Mouse (Mus musculus) layer of hippocampus, adult 9-10 months (tissue): ENCODE measurements around the gene Gm45261.

Source experiments
- DNase-seq: peaks from one replicate; pipeline ENCODE4 v3.0.0; 2022; ENCODE audit warnings: low spot score

Gene Gm45261

GRCm38 (mm10) chr1:80461348-80461747 is at the start of gene Gm45261:
Gene Gm45261 (minus strand): TSS chr1:80461448.
- no peak for DNase-seq

- no peak for DNase-seq
These were observed 43.5 kb upstream of the Gm45261 start for GRCm38 (mm10) chr1:80504757-80505156.

DNA sequence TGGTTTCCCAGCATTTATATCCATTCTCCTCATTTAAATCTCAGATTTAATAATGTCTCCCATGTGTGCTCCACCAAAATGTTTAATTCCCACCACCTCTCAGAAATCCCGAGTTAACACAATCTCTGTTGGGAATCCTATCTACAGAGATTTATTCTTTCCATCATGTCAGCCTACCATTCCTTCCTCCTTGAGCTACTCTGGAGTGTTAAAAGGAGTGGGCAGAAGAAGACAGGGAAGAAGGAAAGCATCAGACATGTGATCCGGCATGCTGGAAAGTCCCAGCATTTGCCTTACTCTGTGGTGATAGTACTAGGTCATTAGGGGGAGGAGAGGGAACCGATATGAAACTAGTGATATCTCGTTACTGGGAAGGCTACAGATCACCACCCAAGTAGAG is 42.8 kb upstream of the Gm45261 start:
- DNase-seq, result no peak

DNA sequence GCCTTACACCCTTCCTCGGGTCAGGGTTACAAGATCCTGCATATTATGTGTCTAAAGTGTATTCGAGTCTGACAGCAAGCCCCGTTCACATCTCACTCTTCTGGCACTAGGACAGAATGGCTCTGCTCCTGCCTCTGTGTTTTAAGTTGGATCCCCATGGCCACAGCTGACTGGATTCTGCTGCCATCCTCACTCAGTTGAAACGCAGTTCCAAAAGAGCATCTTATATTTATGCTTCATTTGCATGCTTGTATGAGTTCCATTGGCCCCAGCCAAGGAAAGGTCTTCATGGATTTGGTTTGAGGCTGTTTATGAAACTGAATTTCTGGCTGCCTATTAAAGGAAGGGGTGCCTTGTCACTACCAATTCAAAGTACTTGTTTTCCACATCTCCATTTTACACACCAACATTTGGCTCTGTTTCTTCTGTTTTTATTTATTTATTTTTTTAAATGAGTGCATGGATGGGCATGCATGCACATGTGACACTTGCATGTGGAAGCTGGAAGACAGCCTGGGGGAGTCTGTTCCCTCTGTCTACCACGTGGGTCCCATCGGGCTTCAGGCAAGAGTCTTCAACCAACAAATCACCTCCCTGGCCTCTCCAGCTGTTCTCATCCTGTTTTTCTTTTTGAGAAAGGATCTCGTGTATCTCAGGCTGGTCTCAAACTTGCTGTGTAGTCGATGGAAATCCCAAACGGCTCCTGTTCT is 41.4 kb upstream of the Gm45261 start:
- no peak for DNase-seq

DNA sequence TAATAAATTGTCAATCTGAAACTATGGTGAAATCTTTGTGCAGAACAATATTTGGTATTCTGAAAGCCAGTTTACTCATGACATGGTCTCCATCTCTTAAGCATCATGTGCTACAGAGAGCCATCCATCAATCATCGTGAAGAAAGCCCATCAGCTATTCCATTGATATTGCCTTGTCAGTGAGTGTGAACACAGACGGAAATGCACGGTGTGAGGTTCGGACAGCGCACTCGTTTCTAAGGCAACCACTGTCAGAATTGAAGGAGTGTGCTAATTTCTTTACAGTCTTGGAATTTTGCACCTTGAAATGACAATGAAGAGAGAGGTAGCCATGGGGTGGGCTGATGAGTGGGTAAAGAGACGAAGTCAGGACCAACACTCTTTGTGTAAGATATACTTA is 38.0 kb upstream of the Gm45261 start:
- DNase-seq, result no peak

DNA sequence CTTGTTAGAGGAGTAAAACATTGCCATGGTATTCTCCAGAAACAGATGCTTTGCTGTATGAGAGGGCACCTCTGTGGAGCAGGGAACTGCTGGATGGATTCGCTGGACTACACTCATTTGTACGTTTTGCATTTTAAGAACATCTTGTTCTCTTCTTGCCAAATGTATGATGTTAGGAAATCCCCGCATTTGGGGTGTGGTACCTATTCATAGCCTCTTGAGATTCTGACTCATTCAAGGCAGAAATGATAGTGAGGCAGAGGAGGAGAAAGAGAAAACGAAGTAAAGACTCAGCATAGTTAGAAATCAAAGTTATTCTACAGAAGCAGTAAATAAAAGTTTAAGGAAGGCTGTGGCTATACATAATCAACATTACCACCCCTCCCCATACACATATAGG is 35.1 kb upstream of the Gm45261 start:
- DNase-seq, result no peak

DNA sequence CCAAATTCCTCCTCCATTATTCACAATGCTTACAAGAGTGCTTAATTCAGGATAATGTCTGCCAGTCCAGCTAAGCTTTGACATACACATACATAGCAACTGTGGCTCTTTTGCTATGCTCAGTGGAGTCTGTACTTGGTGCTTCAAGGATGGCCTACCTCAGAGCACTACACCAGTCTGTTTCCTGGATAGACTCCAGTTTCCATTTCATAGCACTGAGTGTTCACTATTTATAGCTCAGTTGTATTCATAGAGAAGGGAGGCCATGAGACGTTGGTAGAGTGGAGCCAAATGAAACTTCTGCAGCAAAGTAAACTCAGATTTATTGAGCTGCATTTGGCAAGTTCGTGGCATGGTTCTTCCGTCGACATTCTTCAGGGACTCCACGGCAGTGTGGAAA is 22.2 kb upstream of the Gm45261 start:
- no peak for DNase-seq

DNA sequence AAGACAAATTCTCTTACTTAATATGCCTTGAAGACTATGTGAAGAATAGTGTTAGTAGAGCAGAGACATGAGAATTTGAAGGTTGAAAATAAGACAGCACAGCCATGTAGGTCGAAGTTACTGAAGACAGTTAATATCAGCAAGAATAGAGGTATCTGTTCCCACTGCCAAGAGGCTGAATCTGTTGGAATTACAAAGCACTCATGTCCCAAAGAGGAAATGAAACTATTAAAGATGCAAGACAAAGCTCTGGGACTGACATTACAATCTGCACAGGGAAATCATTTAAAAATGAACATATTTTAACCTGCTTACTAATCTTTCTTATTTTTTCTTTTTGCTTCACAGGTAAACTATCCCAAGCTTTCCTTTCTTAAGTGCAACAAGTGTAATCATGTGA is 13.7 kb upstream of the Gm45261 start:
- no peak for DNase-seq

GRCm38 (mm10) chr1:80472395-80472794 is 11.1 kb upstream of the Gm45261 start:
- DNase-seq, result no peak

- no peak for DNase-seq
These were observed 1.3 kb downstream of the Gm45261 start for GRCm38 (mm10) chr1:80459923-80460322.

DNA sequence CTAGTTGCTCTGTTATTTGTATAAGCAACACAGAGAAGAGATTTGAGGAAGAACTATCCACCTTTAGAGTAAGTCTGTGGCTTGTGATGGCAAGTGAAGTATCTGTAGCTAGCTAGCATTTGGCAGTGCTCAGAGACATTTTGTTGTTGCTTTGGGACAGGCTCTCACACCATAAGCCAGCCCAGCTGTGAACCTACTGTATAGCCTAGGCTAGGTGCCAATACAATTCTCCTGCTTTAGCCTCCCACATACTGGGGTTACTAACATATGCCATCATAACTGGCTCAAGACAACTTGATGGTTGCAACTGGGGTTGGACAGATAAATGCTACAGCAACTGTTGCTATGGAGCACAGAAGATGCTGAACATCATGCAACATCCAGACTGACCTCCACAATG is 1.8 kb downstream of the Gm45261 start:
- DNase-seq, result no peak

DNA sequence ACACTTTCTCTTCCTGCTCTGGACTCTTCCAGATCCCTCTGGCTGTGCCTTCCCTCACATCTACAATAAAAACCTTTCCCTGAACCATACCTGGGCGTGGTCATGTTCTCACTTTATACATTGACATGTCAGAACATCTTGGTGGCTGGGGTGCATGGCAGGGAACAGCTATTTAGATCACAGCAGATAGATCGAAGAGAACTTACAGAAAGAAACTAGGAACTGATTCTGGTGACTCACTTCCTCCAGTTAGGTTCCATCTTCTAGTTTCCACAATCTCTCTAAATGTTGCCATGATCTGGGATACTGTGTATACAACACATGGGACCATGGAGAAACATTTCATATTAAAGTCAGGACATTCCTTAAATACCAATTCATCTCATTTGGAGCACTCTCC is 7.3 kb downstream of the Gm45261 start:
- no peak for DNase-seq

- no peak for DNase-seq
These were observed 9.2 kb downstream of the Gm45261 start for GRCm38 (mm10) chr1:80451914-80452549.

DNA sequence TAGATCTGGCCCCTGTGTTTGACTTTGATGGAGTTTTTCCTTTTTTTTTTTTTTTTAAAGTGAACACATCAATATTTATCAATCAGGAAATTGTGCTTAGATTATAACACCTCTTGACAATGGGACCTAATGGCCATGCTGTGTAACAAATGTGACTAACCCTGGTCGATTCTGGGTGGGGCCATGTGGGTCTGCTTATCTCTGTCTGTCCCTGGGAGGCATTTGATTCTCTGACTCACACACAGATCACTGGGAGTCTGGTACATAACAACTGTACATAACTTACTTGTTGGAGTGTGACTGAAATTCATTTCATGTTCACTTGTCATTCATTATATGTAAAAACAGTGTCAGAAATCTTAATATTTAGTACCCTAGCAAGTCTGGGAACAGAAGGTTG is 13.7 kb downstream of the Gm45261 start:
- no peak for DNase-seq

- no peak for DNase-seq
These were observed 20.3 kb downstream of the Gm45261 start for GRCm38 (mm10) chr1:80440911-80441310.

DNA sequence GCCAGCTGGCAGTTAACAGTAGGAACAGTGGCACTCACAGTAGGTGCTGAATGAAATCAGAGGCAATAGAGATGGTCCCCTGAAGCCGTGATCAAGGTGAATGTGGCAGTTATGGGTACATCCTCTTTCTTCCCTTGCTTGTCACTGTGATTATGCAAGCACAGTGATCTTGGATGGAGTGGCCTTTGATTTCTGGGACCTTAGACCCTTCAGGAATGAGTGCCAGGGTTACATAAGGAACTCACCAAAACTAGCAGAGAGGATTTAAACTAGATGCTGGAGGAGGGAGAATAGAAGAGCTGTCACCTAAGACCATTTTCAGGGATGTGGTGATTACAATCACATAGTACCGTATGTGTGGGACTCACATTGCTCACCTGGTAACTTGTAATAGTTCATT is 22.7 kb downstream of the Gm45261 start:
- DNase-seq, result no peak

DNA sequence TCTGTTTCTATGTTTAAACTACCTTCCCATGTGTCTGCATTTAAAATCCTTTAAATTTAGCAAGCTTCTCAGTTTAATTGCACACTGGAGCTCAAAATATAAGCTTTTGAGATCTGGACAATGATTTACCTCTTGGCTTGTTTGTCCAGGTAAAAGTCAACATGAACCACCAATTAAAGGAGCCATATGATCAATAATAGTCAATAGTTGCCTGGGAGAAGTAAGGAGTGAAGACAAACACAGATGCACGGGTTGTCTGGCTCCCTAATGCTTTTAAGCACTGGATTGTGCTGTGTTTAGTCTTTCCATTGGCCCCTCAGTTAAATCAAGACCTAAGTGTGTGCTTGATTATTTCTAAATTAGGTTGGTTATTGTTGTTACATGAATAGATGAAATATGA is 33.3 kb downstream of the Gm45261 start:
- DNase-seq, result no peak

DNA sequence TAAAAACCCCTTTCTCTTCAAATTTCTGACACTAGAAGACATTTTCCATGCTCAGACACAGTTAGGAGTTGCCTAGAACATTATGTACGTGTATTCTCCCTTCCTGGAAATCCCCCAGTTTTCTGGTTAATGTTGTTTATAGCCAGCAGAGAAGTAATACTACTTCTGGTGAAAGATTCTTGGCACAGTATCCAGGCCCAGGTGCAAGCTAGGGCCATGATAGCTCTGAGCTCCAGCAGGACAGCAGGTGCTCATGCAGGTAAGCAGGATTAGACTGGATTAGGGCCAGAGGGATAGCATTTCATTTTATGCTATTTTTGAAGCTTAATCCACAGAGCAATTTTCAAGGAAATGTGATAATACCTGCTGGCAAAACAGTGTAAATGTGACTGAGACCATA is 33.8 kb downstream of the Gm45261 start:
- DNase-seq, result no peak

DNA sequence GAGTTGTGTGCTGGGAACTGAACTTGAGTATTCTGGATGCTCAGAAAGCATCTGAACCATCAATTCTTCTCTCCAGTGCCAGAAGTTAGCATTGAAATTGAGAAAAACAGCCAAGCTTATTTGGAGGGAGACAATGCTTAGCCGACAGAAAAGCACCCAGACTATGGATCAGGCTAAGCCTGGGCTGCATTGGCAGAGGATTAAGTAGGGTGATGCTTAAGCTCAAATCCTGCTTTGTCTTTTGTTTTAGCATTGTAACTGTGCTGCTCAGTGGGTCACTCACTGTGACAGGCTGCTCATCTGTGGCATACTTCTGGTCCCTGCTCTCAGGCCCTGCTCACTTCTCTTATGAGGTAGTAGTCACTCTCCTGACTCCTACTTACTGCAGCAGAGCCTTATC is 36.6 kb downstream of the Gm45261 start:
- DNase-seq, result no peak

DNA sequence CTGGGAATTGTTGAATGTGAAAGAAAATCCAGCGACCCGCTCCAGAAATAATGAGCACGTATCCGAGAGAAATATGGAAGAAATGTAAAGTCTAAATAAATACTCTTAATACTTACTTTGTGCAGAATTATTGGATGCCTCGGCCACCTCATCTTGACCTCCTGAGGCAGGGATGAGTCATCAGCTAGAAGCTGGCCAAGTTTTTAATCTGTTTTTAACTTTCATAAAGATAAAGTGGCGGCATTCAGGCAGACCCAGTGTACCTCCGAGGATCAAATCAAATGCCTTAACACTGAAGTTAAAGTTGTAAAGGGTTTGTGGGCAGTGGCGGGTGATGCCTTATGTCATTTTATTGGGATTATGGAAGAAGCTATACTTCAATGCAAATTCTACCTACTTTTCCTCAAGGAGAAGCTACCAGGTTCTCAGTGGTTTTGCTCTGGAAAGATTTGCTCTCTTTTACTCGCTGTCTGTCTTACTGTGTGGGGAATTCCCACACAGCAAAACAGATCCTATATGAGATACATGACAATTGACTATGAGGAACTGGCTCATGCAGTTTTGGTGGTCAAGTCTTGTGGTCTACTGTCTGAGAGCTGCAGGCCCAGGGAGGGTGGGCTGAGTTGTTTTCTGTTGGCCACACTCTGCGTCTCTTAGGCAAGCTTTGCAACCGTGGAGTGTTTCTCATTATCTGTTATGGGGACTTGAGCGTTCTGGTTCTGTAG is 42.8 kb downstream of the Gm45261 start:
- DNase-seq, result no peak

GRCm38 (mm10) chr1:80416329-80416728 is 44.9 kb downstream of the Gm45261 start:
- no peak for DNase-seq

GRCm38 (mm10) chr1:80412521-80412920 is 48.7 kb downstream of the Gm45261 start:
- DNase-seq, result no peak

GRCm38 (mm10) chr1:80410229-80410973 is 50.8 kb downstream of the Gm45261 start:
- DNase-seq, result no peak
